Mouse (Mus musculus): Measurements from ENCODE around the gene Abcg8.

GRCm38 (mm10) chr17:84626857-84627305 lies 49.2 kb upstream of the Abcg8 start:
- TF ChIP-seq TCF12 (IDR thresholded peaks at IDR 0.05; ENCODE audit: low read depth, low read length) (peak; percentile 51; the same call in 1 of the 2 replicates), MAZ (IDR thresholded peaks at IDR 0.05; ENCODE audit: low read depth, low read length) (peak; percentile 77; the same call in 1 of the 2 replicates), BHLHE40 (IDR thresholded peaks at IDR 0.05; ENCODE audit: low read depth, low read length) (peak; percentile 89), E2F4 (IDR thresholded peaks at IDR 0.05; ENCODE audit: insufficient replicate concordance, low read depth, low read length) (no peak), CTCF (conservative IDR thresholded peaks at IDR 0.05 in 1 of 2, IDR thresholded peaks at IDR 0.05 in 1 of 2; ENCODE audit: low read depth in 2 of 2, low read length in 2 of 2) (peak in 1 of 2 experiments; percentile 62; a peak in 2 of 4 replicates), EP300 (IDR thresholded peaks at IDR 0.05; ENCODE audit: low read length) (peak; percentile 85), POLR2A (IDR thresholded peaks at IDR 0.05; ENCODE audit: low read depth, low read length) (no peak), PAX5 (IDR thresholded peaks at IDR 0.05; ENCODE audit: low read length) (no peak)
